10 mouse cellular contexts compared by ENCODE assay signal in genomic region chr19:4194021-4194724, GRCm38 (mm10). TPM values are rescaled to one million over a fixed set of nuclear protein-coding genes. Genes with fewer than 3 reads are reported as not detected.
DNase-seq lines count a peak whose midpoint lies in the region; ATAC-seq and TF ChIP-seq lines count a peak whose summit lies in the region.
"Had no signal": no experiment of that assay in that cellular context is flagged by ENCODE, and none has a peak within 500 bp of the region (broad histone marks: within the 10 kb centered on the region; RNA-seq: fewer than 3 reads in every experiment).

No protein-coding gene starts in this region.

- ATAC-seq in intestine, embryonic 15.5 days = no peak
- ATAC-seq in intestine, postnatal 0 days = no peak
- ATAC-seq in embryonic facial prominence, embryonic 13.5 days (ENCODE audit: insufficient number of reproducible peaks, insufficient read depth, low FRiP score, low TSS enrichment, low read depth) = no peak

- peak overlapping the region; percentile 74; the same call in 1 of the 2 replicates for H3K4me2 ChIP-seq in intestine, embryonic 15.5 days (replicated peaks)
- no peak overlapping the region for H3K4me2 ChIP-seq in intestine, postnatal 0 days (replicated peaks; ENCODE audit: low read depth)
- H3K4me2 ChIP-seq in embryonic facial prominence, embryonic 13.5 days = peak overlapping the region; percentile 95; the same call in 1 of the 2 replicates

- no peaks in the 10 kb centered on the region for H3K27me3 ChIP-seq in cerebellum, adult 2 months (ENCODE audit: control insufficient read depth, insufficient read depth, low read length)
- H3K27me3 ChIP-seq in intestine, embryonic 15.5 days (replicated peaks) = no peaks in the 10 kb centered on the region
- H3K27me3 ChIP-seq in intestine, postnatal 0 days (replicated peaks; ENCODE audit: control insufficient read depth, insufficient read depth, low read length) = no peaks in the 10 kb centered on the region
- H3K27me3 ChIP-seq in embryonic facial prominence, embryonic 13.5 days = no peaks in the 10 kb centered on the region

- peaks cover 31% of the 10 kb centered on the region for H3K36me3 ChIP-seq in intestine, embryonic 15.5 days
- peaks cover 39% of the 10 kb centered on the region for H3K36me3 ChIP-seq in intestine, postnatal 0 days (ENCODE audit: control insufficient read depth, insufficient read depth)
- H3K36me3 ChIP-seq in embryonic facial prominence, embryonic 13.5 days = peaks cover 61% of the 10 kb centered on the region

- H3K9ac ChIP-seq in intestine, embryonic 15.5 days = no peak overlapping the region; the same call in 1 of the 2 replicates
- no peak overlapping the region for H3K9ac ChIP-seq in intestine, postnatal 0 days (ENCODE audit: low read depth, low read length)
- H3K9ac ChIP-seq in embryonic facial prominence, embryonic 13.5 days = 0 out of 2 replicates have a peak overlapping the region, but pooled peaks have one; percentile 99

- TF ChIP-seq POLR2A in cerebellum, adult 2 months (IDR thresholded peaks at IDR 0.05; ENCODE audit: borderline replicate concordance, insufficient read depth, low read length) = no peak

- H3K9me3 ChIP-seq in intestine, embryonic 15.5 days = no peaks in the 10 kb centered on the region
- no peaks in the 10 kb centered on the region for H3K9me3 ChIP-seq in intestine, postnatal 0 days (ENCODE audit: control insufficient read depth)
- H3K9me3 ChIP-seq in embryonic facial prominence, embryonic 13.5 days = no peaks in the 10 kb centered on the region

- H3K27ac ChIP-seq in cerebellum, adult 2 months (ENCODE audit: insufficient read depth, low read length) = peak overlapping the region; percentile 13; the same call in 1 of the 2 replicates
- no peak overlapping the region for H3K27ac ChIP-seq in intestine, embryonic 15.5 days
- no peak overlapping the region for H3K27ac ChIP-seq in intestine, postnatal 0 days (ENCODE audit: low read depth, low read length)
- H3K27ac ChIP-seq in embryonic facial prominence, embryonic 13.5 days = no peak overlapping the region
- H3K27ac ChIP-seq: liver, embryonic 14.5 days had no signal

- WGBS in cerebellum, adult 2 months = 34% methylated on average over 8 of the region's 8 CpGs
- WGBS in intestine, embryonic 15.5 days = 80% methylated on average over 8 of the region's 8 CpGs
- 73% methylated on average over 8 of the region's 8 CpGs for WGBS in intestine, postnatal 0 days
- WGBS in embryonic facial prominence, embryonic 13.5 days = 88% methylated on average over 8 of the region's 8 CpGs

- TF ChIP-seq CTCF in cerebellum, adult 2 months (IDR thresholded peaks at IDR 0.05; ENCODE audit: borderline replicate concordance, insufficient read depth, low read depth, low read length) = no peak
- no peak for TF ChIP-seq CTCF in intestine, postnatal 0 days (IDR thresholded peaks at IDR 0.05; ENCODE audit: low read depth)

- H3K4me1 ChIP-seq in cerebellum, adult 2 months (ENCODE audit: control insufficient read depth, insufficient read depth, low read length) = peaks cover 40% of the 10 kb centered on the region
- peaks cover 47% of the 10 kb centered on the region for H3K4me1 ChIP-seq in intestine, embryonic 15.5 days (replicated peaks)
- H3K4me1 ChIP-seq in intestine, postnatal 0 days (replicated peaks; ENCODE audit: control insufficient read depth, insufficient read depth, low read length) = peaks cover 9% of the 10 kb centered on the region
- H3K4me1 ChIP-seq in embryonic facial prominence, embryonic 13.5 days = peaks cover 39% of the 10 kb centered on the region

- DNase-seq in cerebellum, adult 2 months = no peak
- no peak for DNase-seq in cerebellum, adult 11 months
- peak; percentile 89 for DNase-seq in 416B (ENCODE audit: low read depth)
- no peak for DNase-seq in left cerebral cortex, adult 8-10 months (ENCODE audit: low spot score in 2 of 2)
- DNase-seq in ovary, adult 18-20 months (ENCODE audit: low spot score) = no peak
- DNase-seq: thymus, adult 2 months had no signal

- H3K4me3 ChIP-seq in cerebellum, adult 2 months (replicated peaks; ENCODE audit: insufficient read depth, low read depth, low read length) = no peak overlapping the region
- 0 out of 2 replicates have a peak overlapping the region, but pooled peaks have one; percentile 87 for H3K4me3 ChIP-seq in intestine, embryonic 15.5 days (replicated peaks)
- H3K4me3 ChIP-seq in intestine, postnatal 0 days (ENCODE audit: low read depth, low read length) = no peak overlapping the region
- no peak overlapping the region for H3K4me3 ChIP-seq in embryonic facial prominence, embryonic 13.5 days

RNA-seq across cellular contexts. Expression of gene Ppp1ca, which starts 2.3 kb away (rescaled TPM):
- polyA plus RNA-seq in cerebellum, adult 2 months (2012; rRNA removed) = 316 and 348 TPM in 2 replicates
- 757 and 779 TPM in 2 replicates for polyA plus RNA-seq in intestine, embryonic 15.5 days (2015; fragmentation: Nextera tagmentation; extraction: Ambion mirVana)
- 370 and 382 TPM in 2 replicates for polyA plus RNA-seq in intestine, postnatal 0 days (2015; fragmentation: Nextera tagmentation; extraction: Ambion mirVana)
- polyA plus RNA-seq in embryonic facial prominence, embryonic 13.5 days (2015; fragmentation: Nextera tagmentation; extraction: Ambion mirVana) = 788 and 789 TPM in 2 replicates
- 100 to 1,000 TPM; 310 to 356 (median 326) TPM for total RNA-seq in left cerebral cortex, adult 8-10 months (2022)

RNA-seq across cellular contexts. Expression of gene Tbc1d10c, which starts 3.1 kb away (rescaled TPM):
- 1.1 and 1.4 TPM in 2 replicates for polyA plus RNA-seq in cerebellum, adult 2 months (2012; rRNA removed)
- 3.5 TPM in 2 replicates for polyA plus RNA-seq in intestine, embryonic 15.5 days (2015; fragmentation: Nextera tagmentation; extraction: Ambion mirVana)
- polyA plus RNA-seq in intestine, postnatal 0 days (2015; fragmentation: Nextera tagmentation; extraction: Ambion mirVana) = 2.0 and 2.3 TPM in 2 replicates
- 1.8 and 3.1 TPM in 2 replicates for polyA plus RNA-seq in embryonic facial prominence, embryonic 13.5 days (2015; fragmentation: Nextera tagmentation; extraction: Ambion mirVana)
- 1 to 10 TPM; 1.6 to 3.3 (median 2.7) TPM for total RNA-seq in left cerebral cortex, adult 8-10 months (2022)

RNA-seq across cellular contexts. Expression of gene Rad9a, which starts 7.3 kb away (rescaled TPM):
- polyA plus RNA-seq in cerebellum, adult 2 months (2012; rRNA removed) = 31.9 and 37.6 TPM in 2 replicates
- polyA plus RNA-seq in intestine, embryonic 15.5 days (2015; fragmentation: Nextera tagmentation; extraction: Ambion mirVana) = 29.3 and 30.5 TPM in 2 replicates
- 12.3 and 13.5 TPM in 2 replicates for polyA plus RNA-seq in intestine, postnatal 0 days (2015; fragmentation: Nextera tagmentation; extraction: Ambion mirVana)
- polyA plus RNA-seq in embryonic facial prominence, embryonic 13.5 days (2015; fragmentation: Nextera tagmentation; extraction: Ambion mirVana) = 34.1 and 37.3 TPM in 2 replicates
- total RNA-seq in left cerebral cortex, adult 8-10 months (2022) = 10 to 100 TPM in 3 of 4 experiments, 1 to 10 TPM in 1; 9.9 to 12.1 (median 11.0) TPM

RNA-seq across cellular contexts. Expression of gene Carns1, which starts 18.9 kb away (rescaled TPM):
- polyA plus RNA-seq in cerebellum, adult 2 months (2012; rRNA removed) = 25.8 and 31.2 TPM in 2 replicates
- polyA plus RNA-seq in intestine, embryonic 15.5 days (2015; fragmentation: Nextera tagmentation; extraction: Ambion mirVana) = 1.7 and 2.0 TPM in 2 replicates
- polyA plus RNA-seq in intestine, postnatal 0 days (2015; fragmentation: Nextera tagmentation; extraction: Ambion mirVana) = 0.90 TPM in 2 replicates
- polyA plus RNA-seq in embryonic facial prominence, embryonic 13.5 days (2015; fragmentation: Nextera tagmentation; extraction: Ambion mirVana) = 1.7 and 3.0 TPM in 2 replicates
- 10 to 100 TPM; 12.6 to 15.0 (median 13.4) TPM for total RNA-seq in left cerebral cortex, adult 8-10 months (2022)

RNA-seq across cellular contexts. Expression of gene Clcf1, which starts 19.9 kb away (rescaled TPM):
- 4.3 and 5.0 TPM in 2 replicates for polyA plus RNA-seq in cerebellum, adult 2 months (2012; rRNA removed)
- 5.7 and 5.9 TPM in 2 replicates for polyA plus RNA-seq in intestine, embryonic 15.5 days (2015; fragmentation: Nextera tagmentation; extraction: Ambion mirVana)
- polyA plus RNA-seq in intestine, postnatal 0 days (2015; fragmentation: Nextera tagmentation; extraction: Ambion mirVana) = 2.4 and 2.5 TPM in 2 replicates
- 11.1 and 11.5 TPM in 2 replicates for polyA plus RNA-seq in embryonic facial prominence, embryonic 13.5 days (2015; fragmentation: Nextera tagmentation; extraction: Ambion mirVana)
- 1 to 10 TPM in 2 of 4 experiments, under 1 TPM in 2; 0.65 to 2.4 (median 1.2) TPM for total RNA-seq in left cerebral cortex, adult 8-10 months (2022)
